Mouse (Mus musculus) stomach, postnatal 0 days (tissue): ENCODE measurements around the gene Cul7.

Source experiments
- CTCF ChIP-seq: IDR thresholded peaks from 2 replicates; pipeline ENCODE4 v1.5.1; 2016; ENCODE audit warnings: antibody characterized with exemption, low read depth, mild to moderate bottlenecking, moderate library complexity
- EP300 ChIP-seq: optimal IDR thresholded peaks from 2 replicates; pipeline ENCODE3; 2016; ENCODE audit warnings: antibody characterized with exemption

DNA sequence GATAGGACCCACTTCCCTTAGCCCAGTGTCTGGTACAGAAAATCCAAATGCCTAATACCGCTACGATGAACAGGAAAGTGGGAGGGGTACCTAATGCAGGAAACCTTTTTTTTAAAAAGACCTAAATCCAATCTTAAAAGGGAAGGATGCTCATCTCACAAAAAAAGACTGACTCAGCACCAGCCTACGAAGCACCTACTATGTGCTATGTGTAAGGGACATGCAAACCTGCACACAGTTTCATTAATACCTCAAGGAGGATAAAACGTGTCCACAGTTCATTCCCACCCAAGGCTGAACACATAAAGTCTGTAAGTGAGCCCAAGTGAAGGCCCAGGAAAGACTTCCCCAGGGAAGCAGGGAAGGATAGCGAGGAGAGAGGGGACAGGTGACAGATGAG is 52.4 kb downstream of the Cul7 start:
- TF ChIP-seq EP300 (no peak), CTCF (no peak)
